Mouse (Mus musculus) kidney, adult 2 months (tissue): ENCODE data around the gene Lmbrd1. TPM values are rescaled to one million over a fixed set of nuclear protein-coding genes. Genes with fewer than 3 reads are reported as not detected.
"Not testable (repeated sequence)": the region's sequence is repeated elsewhere in the genome, so short reads cannot be mapped to it uniquely, and the experiment has no call there.

Experiments used
- DNase-seq: peaks from one replicate; pipeline ENCODE4 v3.0.0; 2021
- H3K27ac ChIP-seq: fragments of 200-500 bp; 2 replicates; pipeline ENCODE4 v1.5.1; 2012; ENCODE audit warnings: low read depth, low read length, control low read depth, inconsistent platforms; ENCODE audit not compliant: insufficient read depth
- H3K27me3 ChIP-seq: fragments of 200-500 bp; replicated peaks from 2 replicates; pipeline ENCODE4 v1.6.1; 2012; ENCODE audit warnings: mild to moderate bottlenecking, moderate library complexity, low read length, inconsistent platforms; ENCODE audit not compliant: control insufficient read depth, insufficient read depth
- H3K36me3 ChIP-seq: fragments of 200-500 bp; 2 replicates; pipeline ENCODE4 v1.6.1; 2012; ENCODE audit warnings: mild to moderate bottlenecking, moderate library complexity, low read length, inconsistent platforms; ENCODE audit not compliant: control insufficient read depth, insufficient read depth
- H3K4me1 ChIP-seq: fragments of 200-500 bp; 2 replicates; pipeline ENCODE4 v1.6.1; 2011; ENCODE audit warnings: low read length; ENCODE audit not compliant: control insufficient read depth, insufficient read depth
- H3K4me3 ChIP-seq: fragments of 200-500 bp; 2 replicates; pipeline ENCODE4 v1.5.1; 2011; ENCODE audit warnings: mild to moderate bottlenecking, low read depth, low read length, control low read depth; ENCODE audit not compliant: insufficient read depth
- CTCF ChIP-seq: fragments of 200-500 bp; conservative IDR thresholded peaks from 2 replicates; pipeline ENCODE4 v1.5.1; 2011; ENCODE audit warnings: low read depth, mild to moderate bottlenecking, control low read depth, low read length, moderate library complexity, mixed read lengths; ENCODE audit not compliant: insufficient read depth, insufficient read length
- POLR2A ChIP-seq: fragments of 200-500 bp; IDR thresholded peaks from one replicate; pipeline ENCODE4 v1.6.1; 2011; ENCODE audit warnings: low read depth, low read length, control low read depth
- WGBS: fragments of 180-500 bp; shearing (Covaris S2); methylation state at CpG from one replicate; pipeline ENCODE4 v1.1.7; 2018; 5-methylcytosine and 5-hydroxymethylcytosine counted together
- polyA plus RNA-seq: library from polyadenylated mRNA; depleted of rRNA; stranded (reverse); fragments of >200 nt; gene quantifications from 2 replicates; pipeline ENCODE4 v1.2.3, GENCODE M21; 2012; rRNA removed

Lmbrd1 gene
- 31.4 and 39.6 TPM in 2 replicates for polyA plus RNA-seq

GRCm38 (mm10) chr1:24678205-24678917 is at the start of gene Lmbrd1:
Gene Lmbrd1, plus strand, starts transcription at chr1:24678630.
- Histone ChIP-seq H3K4me1 (peaks cover 13% of the 10 kb centered on the region; the same call in 1 of the 2 replicates), H3K36me3 (no peaks in the 10 kb centered on the region), H3K27me3 (no peaks in the 10 kb centered on the region), H3K27ac (peak within 1 kb of the TSS; percentile 57), H3K4me3 (peak within 1 kb of the TSS; percentile 89)
- under 1% methylated on average over 53 of the region's 54 CpGs for WGBS
- DNase-seq = peak; percentile 97
- TF ChIP-seq CTCF = peak; percentile 76
- peak; percentile 31 for TF ChIP-seq POLR2A

- H3K27ac ChIP-seq = no peak overlapping the region
- 30% methylated on average over 14 of the region's 14 CpGs for WGBS
- DNase-seq = peak; percentile 18
- TF ChIP-seq CTCF (peak; percentile 35; the same call in 1 of the 2 replicates), POLR2A (no peak)
- H3K27me3 ChIP-seq = no peaks in the 10 kb centered on the region
- no peaks in the 10 kb centered on the region for H3K4me1 ChIP-seq
- no peak overlapping the region for H3K4me3 ChIP-seq
- H3K36me3 ChIP-seq = no peaks in the 10 kb centered on the region
Observed at GRCm38 (mm10) chr1:24633553-24634132, 44.8 kb upstream of the Lmbrd1 start.

DNA sequence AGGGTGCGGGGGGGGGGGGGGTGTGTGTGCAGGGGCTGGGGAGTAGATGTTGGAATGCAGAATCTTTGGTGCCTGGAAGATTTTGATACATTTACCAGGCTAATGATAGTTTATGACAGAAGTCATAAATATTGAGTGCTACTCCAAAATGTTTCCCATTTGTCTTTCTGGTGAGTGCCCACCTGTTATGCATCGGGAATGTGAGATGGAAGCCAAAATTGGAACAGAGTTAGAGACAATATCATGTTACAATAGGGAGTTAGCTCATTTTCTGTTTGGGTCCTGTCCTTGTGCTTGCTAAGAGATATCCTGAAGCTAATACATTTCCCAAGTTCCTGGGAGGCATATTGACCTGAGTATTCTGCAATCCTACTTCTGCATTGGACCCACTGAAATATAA is 28.3 kb upstream of the Lmbrd1 start:
- Histone ChIP-seq H3K27ac (no peak overlapping the region), H3K36me3 (no peaks in the 10 kb centered on the region), H3K27me3 (no peaks in the 10 kb centered on the region), H3K4me1 (no peaks in the 10 kb centered on the region), H3K4me3 (no peak overlapping the region)
- TF ChIP-seq POLR2A = no peak
- no peak for TF ChIP-seq CTCF
- DNase-seq = no peak
- WGBS = 37% methylated on average over 2 of the region's 2 CpGs

DNA sequence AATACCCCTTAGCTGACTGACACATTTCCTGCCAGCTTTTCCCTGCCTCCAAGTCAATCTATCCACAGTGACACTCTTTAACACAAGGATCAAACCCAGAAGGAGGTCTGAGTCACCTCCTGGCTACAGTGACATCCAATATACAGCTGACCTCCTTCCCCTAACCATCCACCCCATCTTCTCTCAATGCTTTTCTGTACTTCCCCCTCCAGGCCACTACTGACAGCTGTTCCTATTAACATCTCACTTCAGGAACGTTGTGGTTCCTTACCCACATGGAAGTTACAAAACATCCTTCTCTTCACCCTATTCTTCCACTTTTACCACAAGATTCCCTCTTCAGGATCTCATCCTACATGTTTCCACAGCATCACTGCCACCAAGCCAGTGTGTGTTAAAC is 18.5 kb upstream of the Lmbrd1 start:
- H3K27ac ChIP-seq = no peak overlapping the region
- H3K4me3 ChIP-seq = no peak overlapping the region
- TF ChIP-seq CTCF (no peak), POLR2A (no peak)
- no peak for DNase-seq
- no peaks in the 10 kb centered on the region for H3K36me3 ChIP-seq
- WGBS = 65% methylated on average over 1 of the region's 1 CpGs
- no peaks in the 10 kb centered on the region for H3K4me1 ChIP-seq
- no peaks in the 10 kb centered on the region for H3K27me3 ChIP-seq

GRCm38 (mm10) chr1:24660662-24661061 is 17.8 kb upstream of the Lmbrd1 start:
- not testable (repeated sequence) for H3K4me1 ChIP-seq, DNase-seq, H3K27me3 ChIP-seq, H3K36me3 ChIP-seq, H3K4me3 ChIP-seq, H3K27ac ChIP-seq

DNA sequence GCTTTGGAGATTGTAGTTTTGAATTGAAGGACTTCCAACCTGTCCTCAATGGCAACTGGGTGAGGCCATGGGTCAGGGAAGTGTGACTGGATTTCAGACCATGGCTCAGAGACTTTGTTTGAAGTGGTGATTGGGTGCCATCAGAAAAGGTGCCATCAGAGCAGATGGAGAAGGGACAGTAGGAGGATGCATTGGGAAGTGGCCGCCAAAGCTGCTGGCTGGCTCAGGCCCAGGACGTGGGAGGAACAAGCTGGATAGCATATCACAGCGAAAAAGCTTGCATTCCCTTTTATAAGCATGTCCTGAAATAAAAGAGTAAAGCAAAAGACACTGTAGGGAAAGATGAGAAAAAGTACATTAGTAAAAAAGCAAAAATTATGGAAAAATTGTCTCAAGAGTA is 16.9 kb upstream of the Lmbrd1 start:
- no peaks in the 10 kb centered on the region for H3K36me3 ChIP-seq
- H3K4me3 ChIP-seq = no peak overlapping the region
- H3K27ac ChIP-seq = no peak overlapping the region
- no peaks in the 10 kb centered on the region for H3K4me1 ChIP-seq
- DNase-seq = no peak
- WGBS = 82% methylated on average over 3 of the region's 3 CpGs
- TF ChIP-seq CTCF = no peak
- TF ChIP-seq POLR2A = no peak
- no peaks in the 10 kb centered on the region for H3K27me3 ChIP-seq

GRCm38 (mm10) chr1:24664158-24664557 is 14.3 kb upstream of the Lmbrd1 start:
- TF ChIP-seq POLR2A (no peak), CTCF (no peak)
- Histone ChIP-seq H3K27ac (no peak overlapping the region), H3K27me3 (no peaks in the 10 kb centered on the region), H3K4me3 (no peak overlapping the region), H3K4me1 (no peaks in the 10 kb centered on the region), H3K36me3 (no peaks in the 10 kb centered on the region)
- no peak for DNase-seq
